Mouse (Mus musculus): ENCODE measurements around the gene Krtap4-2.
A peak's percentile ranks its signal among the peaks of the same experiment; 100 is the strongest.
"Not testable (repeated sequence)": the region's sequence is repeated elsewhere in the genome, so short reads cannot be mapped to it uniquely, and the experiment has no call there.

The Krtap4-2 gene

DNA sequence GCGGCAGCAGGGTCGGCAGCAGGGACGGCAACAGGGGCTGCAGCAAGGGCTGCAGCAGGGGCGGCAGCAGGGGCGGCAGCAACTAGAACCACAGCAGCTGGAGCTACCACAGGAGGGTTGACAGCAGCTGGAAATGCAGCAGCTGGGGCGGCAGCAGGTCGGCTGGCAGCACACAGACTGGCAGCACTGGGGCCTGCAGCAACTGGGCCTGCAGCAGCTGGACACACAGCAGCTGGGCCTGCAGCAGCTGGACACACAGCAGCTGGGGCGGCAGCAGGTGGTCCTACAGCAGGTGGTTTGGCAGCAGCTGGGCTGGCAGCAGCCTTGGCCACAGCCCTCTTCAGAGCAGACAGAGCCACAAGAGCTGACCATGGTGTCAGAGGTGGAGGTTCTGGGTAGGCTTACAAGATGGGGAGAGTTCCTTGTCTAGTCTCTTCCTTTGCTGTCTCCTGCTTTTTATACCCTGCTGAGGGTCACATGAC is at the start of gene Krtap4-2:
Gene Krtap4-2 (minus strand): TSS at position 432 of the 482 bp plus-strand sequence.
- DNase-seq = no peak

- DNase-seq = peak; percentile 63 to 73
These were observed 48.6 kb upstream of the Krtap4-2 start for GRCm38 (mm10) chr11:99683481-99683880.

- DNase-seq = no peak
These were observed 31.0 kb upstream of the Krtap4-2 start, which contains the start of gene Krtap4-6 for GRCm38 (mm10) chr11:99665860-99666259. Gene Krtap4-6 (minus strand): TSS chr11:99665960.

GRCm38 (mm10) chr11:99662802-99663201 is 27.9 kb upstream of the Krtap4-2 start:
- DNase-seq = no peak

- no peak for DNase-seq
These were observed 24.4 kb upstream of the Krtap4-2 start for GRCm38 (mm10) chr11:99659256-99659655.

DNA sequence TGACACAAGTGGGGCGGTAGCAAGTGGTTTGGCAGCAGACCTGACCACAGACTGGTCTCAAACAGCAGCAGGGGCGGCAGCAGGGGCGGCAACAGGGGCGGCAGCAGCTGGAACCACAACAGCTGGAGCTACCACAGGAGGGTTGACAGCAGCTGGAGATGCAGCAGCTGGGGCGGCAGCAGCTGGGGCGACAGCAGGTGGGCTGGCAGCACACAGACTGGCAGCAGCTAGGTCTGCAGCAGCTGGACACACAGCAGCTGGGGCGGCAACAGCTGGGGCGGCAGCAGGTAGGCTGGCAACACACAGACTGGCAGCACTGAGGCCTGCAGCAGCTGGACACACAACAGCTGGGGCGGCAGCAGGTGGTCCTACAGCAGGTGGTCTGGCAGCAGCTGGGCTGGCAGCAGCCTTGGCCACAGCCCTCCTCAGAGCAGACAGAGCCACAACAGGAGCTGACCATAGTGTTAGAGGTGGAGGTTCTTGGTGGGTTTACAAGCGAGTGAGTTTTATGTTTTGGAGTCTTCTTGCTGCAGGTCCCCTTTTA is 23.7 kb upstream of the Krtap4-2 start, which contains the start of gene Gm11563:
Gene Gm11563 (minus strand): TSS at position 494 of the 544 bp plus-strand sequence.
- DNase-seq = not testable (repeated sequence)

DNA sequence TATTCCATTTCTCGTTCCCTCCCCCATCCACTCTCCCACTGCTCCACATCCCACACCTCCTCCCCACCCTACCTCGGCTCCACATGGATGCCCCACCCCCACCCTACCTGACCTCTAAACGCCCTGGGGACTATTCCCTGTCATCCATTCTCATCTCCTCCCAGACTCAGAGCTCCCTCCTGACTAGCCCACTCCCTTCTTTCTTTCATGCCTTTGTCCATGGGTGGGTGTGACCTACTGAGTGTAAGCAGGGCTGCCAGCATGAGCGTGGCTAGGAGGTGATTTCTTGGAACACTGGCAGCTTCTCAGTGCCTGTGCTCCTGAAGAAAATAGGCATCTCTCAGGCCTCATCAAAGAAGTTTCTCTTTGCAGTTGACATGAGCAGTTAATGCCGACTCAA is 22.2 kb upstream of the Krtap4-2 start:
- DNase-seq = no peak

GRCm38 (mm10) chr11:99650136-99650535 is 15.3 kb upstream of the Krtap4-2 start, which contains the start of gene Gm11555:
Gene Gm11555 (minus strand): TSS chr11:99650236.
- no peak for DNase-seq

DNA sequence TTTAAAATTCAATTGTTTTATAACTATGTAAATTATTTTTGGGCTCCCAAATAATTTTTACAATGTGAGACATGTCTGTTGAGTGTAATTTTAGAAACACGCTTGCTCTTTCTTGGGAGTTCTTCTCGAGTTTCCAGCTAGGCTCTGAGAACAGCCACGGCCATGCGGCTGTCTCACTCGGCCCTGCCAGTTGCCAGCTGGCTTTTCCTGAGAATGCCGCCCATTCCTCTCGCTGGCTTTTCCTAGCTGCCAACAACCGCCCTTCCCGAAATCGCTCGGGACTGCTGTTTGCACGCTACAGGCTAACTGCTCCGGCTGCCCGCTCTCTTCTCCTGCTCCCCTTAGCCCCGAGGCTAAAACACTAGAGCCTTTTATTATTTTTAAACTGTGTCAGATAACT is 11.6 kb upstream of the Krtap4-2 start:
- DNase-seq = peak; percentile 42 to 49

GRCm38 (mm10) chr11:99644351-99644750 is 9.5 kb upstream of the Krtap4-2 start:
- no peak for DNase-seq

DNA sequence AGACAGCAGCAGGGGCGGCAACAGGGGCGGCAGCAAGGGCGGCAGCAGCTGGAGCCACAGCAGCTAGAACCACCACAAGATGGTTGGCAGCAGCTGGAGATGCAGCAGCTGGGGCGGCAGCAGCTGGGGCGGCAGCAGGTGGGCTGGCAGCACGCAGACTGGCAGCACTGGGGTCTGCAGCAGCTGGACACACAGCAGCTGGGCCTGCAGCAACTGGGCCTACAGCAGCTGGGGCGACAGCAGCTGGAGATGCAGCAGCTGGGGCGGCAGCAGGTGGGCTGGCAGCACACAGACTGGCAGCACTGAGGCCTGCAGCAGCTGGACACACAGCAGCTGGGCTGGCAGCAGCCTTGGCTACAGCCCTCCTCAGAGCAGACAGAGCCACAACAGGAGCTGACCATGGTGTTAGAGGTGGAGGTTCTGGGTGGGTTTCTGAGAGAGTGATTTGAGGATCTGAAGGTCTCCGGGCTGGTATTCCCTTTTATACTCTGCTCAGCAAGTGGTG is 8.8 kb upstream of the Krtap4-2 start, which contains the start of gene Krtap4-7:
Gene Krtap4-7 (minus strand): TSS at position 455 of the 505 bp plus-strand sequence.
- not testable (repeated sequence) for DNase-seq

GRCm38 (mm10) chr11:99640926-99641325 is 6.0 kb upstream of the Krtap4-2 start:
- DNase-seq = no peak

- DNase-seq = no peak
These were observed 2.2 kb upstream of the Krtap4-2 start for GRCm38 (mm10) chr11:99637086-99637485.

- DNase-seq = no peak
These were observed 1.6 kb downstream of the Krtap4-2 start for GRCm38 (mm10) chr11:99633293-99633692.

DNA sequence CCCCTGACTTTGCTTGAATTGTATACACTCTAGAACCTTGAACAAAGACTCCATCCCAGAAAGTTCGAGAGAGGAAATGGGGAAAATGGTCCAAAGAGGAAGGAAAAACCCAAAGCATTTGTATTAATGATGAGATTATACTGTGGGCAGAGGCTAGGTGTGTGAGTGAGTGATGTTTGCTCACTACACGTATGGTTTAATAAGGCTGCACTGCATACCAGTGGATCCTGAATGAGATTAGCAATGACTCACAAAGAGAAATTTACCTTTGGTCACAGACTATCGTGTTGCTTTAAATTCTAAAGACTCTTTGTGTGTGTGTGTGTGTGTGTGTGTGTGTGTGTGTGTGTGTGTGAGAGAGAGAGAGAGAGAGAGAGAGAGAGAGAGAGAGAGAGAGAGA is 4.0 kb downstream of the Krtap4-2 start:
- no peak for DNase-seq

DNA sequence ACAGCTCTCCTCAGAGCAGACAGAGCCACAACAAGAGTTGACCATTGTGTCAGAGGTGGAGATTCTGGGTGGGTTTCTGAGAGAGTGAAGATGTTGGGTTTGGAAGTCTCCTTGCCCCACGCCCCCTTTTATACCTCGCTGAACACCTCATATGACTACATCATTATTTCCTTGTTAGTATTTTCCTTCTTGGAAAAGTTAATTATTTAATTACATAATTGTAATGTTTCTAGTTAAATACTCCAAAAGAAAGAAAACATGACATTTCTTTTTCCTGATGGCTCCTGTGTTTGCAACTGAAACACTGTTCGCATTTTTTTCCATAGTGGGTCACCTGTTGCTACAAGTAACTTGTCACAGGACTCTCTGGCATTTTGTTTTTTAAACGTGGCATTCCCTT is 6.7 kb downstream of the Krtap4-2 start, which contains the start of gene Krtap4-1:
Gene Krtap4-1 (minus strand): TSS at position 101 of the 400 bp plus-strand sequence.
- DNase-seq = no peak

DNA sequence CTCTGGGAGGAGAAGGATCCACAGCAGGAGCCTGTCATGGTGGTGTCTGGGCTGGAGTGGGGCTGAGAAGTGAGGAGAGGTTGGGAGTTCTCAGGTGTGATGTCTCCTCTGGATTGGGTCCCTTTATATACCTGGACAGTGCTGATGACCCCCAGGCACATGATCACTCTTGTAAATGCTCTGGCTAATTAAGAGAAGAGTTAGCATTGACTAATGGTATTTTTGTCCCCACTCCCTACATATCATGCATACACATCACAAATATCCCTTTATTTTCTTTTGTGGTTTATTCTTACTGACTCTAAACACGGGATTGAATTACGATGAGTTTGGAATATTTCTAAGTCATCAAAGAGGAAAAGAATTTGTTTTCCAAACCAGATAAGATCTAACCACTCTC is 14.5 kb downstream of the Krtap4-2 start, which contains the start of gene Gm11562:
Gene Gm11562 (minus strand): TSS at position 101 of the 400 bp plus-strand sequence.
- DNase-seq = no peak

DNA sequence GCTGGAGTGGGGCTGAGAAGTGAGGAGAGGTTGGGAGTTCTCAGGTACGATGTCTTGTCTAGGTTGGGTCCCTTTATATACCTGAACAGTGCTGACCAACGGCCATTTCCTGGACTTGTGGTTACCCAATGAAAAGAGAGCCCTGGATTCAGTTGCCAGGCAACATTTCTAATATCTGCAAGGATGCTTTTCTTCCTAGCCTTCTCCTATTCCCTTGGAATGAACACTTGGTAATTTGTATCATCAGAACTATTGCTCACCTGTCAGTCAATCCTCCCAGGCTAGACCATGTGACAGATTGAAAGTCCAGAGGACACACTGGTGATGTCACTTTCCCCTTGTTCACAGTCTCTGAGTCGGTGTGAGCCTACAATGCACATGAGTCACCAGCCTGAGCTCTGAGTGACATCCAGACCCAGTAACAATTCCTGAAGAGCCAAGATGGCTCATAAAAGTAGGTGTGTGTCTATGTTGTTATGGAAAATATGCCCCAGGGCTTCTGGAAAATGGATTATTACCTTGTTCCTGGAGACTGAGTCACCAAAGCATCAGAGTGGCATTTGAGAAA is 20.0 kb downstream of the Krtap4-2 start, which contains the start of gene Krtap2-4:
Gene Krtap2-4 (minus strand): TSS at position 51 of the 568 bp plus-strand sequence.
- no peak for DNase-seq

- DNase-seq = not testable (repeated sequence)
These were observed 24.8 kb downstream of the Krtap4-2 start, which contains the start of gene Gm11937 for GRCm38 (mm10) chr11:99610089-99610488. Gene Gm11937 (minus strand): TSS chr11:99610189.

DNA sequence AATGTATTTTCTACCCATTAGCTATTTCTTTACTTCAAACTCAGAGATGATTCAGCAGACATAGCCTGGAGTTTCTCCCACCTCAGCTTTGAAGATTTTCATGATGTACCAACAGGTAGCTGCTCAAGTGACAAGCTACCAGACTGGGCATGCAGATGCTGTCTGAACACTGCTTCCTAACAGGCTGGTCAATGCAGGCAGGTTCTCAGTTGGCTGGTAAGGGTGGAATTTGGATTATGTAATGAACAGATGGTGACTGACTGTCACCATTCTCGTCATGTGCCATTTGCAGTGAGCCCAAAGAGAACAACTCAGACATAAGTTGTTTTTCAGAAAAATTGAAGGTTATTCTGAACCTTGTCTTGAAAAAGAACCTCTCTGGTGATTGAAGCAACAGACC is 25.8 kb downstream of the Krtap4-2 start:
- peak; percentile 13 to 17 for DNase-seq

DNA sequence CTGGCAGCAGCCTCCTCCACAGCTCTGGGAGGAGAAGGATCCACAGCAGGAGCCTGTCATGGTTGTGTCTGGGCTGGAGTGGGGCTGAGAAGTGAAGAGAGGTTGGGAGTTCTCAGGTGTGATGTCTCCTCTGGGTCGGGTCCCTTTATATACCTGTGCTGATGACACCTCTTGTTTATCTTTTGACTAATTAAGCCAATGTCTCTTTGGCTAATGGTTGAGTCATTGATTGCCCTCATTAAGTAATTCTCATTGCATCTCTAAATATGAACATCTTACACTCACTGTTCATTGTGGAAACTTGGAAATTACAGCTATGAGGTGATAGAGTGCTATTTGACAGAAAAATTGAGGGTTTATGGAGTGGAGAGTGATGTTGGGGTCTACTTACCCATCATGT is 31.7 kb downstream of the Krtap4-2 start, which contains the start of gene Gm11938:
Gene Gm11938 (minus strand): TSS at position 101 of the 400 bp plus-strand sequence.
- not testable (repeated sequence) for DNase-seq

DNA sequence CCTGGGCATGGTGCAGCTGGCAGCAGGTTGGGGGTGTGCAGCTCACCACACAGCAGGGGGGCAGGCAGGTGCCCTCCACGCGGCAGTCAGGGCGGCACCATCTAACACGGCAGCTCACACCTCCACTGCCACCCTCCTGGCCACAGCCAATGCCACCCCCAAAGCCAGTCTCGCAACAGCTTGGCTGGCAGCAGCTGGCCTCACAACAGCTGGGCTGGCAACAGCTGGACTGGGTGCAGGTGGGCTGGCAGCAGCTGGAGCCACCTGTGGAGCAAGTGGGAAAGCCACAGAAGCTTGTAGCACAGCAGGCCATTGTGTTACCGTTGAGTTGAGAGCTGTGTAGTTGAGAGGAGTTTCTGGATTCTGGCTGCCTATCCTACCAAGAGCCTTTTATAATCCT is 37.1 kb downstream of the Krtap4-2 start, which contains the start of gene Krtap9-3:
Gene Krtap9-3 (minus strand): TSS at position 364 of the 400 bp plus-strand sequence.
- not testable (repeated sequence) for DNase-seq

DNA sequence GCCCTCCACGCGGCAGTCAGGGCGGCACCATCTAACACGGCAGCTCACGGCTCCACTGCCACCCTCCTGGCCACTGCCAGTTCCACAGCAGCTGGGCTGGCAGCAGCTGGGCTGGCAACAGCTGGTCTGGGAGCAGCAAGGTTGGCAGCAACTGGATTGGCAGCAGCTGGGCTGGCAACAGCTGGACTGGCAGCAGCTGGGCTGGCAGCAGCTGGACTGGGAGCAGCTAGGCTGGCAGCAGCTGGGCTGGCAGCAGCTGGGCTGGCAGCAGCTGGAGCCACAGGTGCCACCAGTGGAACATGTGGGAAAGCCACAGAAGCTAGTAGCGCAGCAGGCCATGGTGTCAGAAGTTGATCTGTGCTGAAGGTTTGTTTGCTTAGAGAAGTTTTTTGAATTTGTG is 43.9 kb downstream of the Krtap4-2 start, which contains the start of gene Krtap1-3:
Gene Krtap1-3 (minus strand): TSS at position 359 of the 400 bp plus-strand sequence.
- DNase-seq = no peak

All from cerebellum, postnatal 10 days (tissue).